Mouse (Mus musculus) erythroblast, embryonic 14.5 days (primary cell): ENCODE data around the gene Atad5.

ENCODE experiments used
- GATA1 ChIP-seq: IDR thresholded peaks from 2 replicates; pipeline ENCODE4 v1.6.1; 2012; ENCODE audit warnings: low read length, inconsistent platforms, mixed read lengths
- TAL1 ChIP-seq: IDR thresholded peaks from 3 replicates; pipeline ENCODE4 v1.6.1; 2012; ENCODE audit warnings: low read length, inconsistent platforms, mixed read lengths

DNA sequence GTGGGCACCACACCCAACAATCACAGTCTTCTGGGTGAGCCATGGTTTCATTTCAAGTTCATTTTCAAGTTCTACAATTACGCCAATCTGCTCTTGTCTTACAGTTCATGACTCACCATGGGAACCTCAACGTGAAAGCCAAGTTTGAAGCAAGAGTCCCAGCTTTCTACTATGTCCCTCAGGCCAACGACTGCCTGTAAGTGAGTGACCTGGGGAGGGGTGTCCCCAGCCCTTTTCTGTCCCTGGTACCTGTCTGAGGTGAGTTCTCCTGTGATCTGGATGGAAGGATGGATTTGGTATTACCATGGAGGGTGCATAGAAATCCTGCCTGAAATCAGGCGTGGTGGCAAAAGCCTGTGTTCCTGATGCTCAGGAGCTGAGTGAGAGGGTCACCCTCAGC, 67.6 kb downstream of the Atad5 start:
- TF ChIP-seq GATA1 (no peak), TAL1 (no peak)
